Mouse (Mus musculus) olfactory bulb, adult 2 months (tissue): ENCODE results near the gene Sugt1. TPM values are rescaled to one million over a fixed set of nuclear protein-coding genes. Genes with fewer than 3 reads are reported as not detected.

Experiments used
- H3K27ac ChIP-seq: fragments of 200-500 bp; 2 replicates; pipeline ENCODE4 v1.5.1; 2012; ENCODE audit warnings: low read depth, low read length; ENCODE audit not compliant: insufficient read depth
- H3K4me1 ChIP-seq: fragments of 200-500 bp; 2 replicates; pipeline ENCODE4 v1.6.1; 2012; ENCODE audit warnings: low read length; ENCODE audit not compliant: control insufficient read depth, insufficient read depth
- H3K4me3 ChIP-seq: fragments of 200-500 bp; 2 replicates; pipeline ENCODE4 v1.5.1; 2012; ENCODE audit warnings: mild to moderate bottlenecking, low read depth, low read length, moderate library complexity; ENCODE audit not compliant: insufficient read depth
- CTCF ChIP-seq: fragments of 200-500 bp; IDR thresholded peaks from 2 replicates; pipeline ENCODE4 v1.5.1; 2012; ENCODE audit warnings: low read depth, mild to moderate bottlenecking, low read length, moderate library complexity; ENCODE audit not compliant: insufficient read depth
- POLR2A ChIP-seq: fragments of 200-500 bp; IDR thresholded peaks from 2 replicates; pipeline ENCODE4 v1.6.1; 2012; ENCODE audit warnings: mild to moderate bottlenecking, low read depth, low read length, moderate library complexity; ENCODE audit not compliant: insufficient read depth
- WGBS: fragments of 180-500 bp; shearing (Covaris S2); methylation state at CpG from one replicate; pipeline ENCODE4 v1.1.7; 2018; 5-methylcytosine and 5-hydroxymethylcytosine counted together
- polyA plus RNA-seq: library from polyadenylated mRNA; stranded (reverse); fragments of >200 nt; gene quantifications from 2 replicates; pipeline ENCODE4 v1.2.4, GENCODE M21; 2012; ENCODE audit warnings: low replicate concordance; ENCODE audit not compliant: missing spikeins, insufficient read depth, insufficient read length

Gene Sugt1
- polyA plus RNA-seq, 1 experiment, result not detected

- TF ChIP-seq CTCF (no peak), POLR2A (no peak)
- Histone ChIP-seq H3K4me1 (peaks cover 9% of the 10 kb centered on the region), H3K4me3 (no peak overlapping the region), H3K27ac (no peak overlapping the region)
- WGBS, result 56% methylated on average over 5 of the region's 5 CpGs
These were observed 73.0 kb downstream of the Sugt1 start for GRCm38 (mm10) chr14:79660467-79660866.

GRCm38 (mm10) chr14:79661005-79661917 is 73.8 kb downstream of the Sugt1 start:
- WGBS, result 34% methylated on average over 33 of the region's 33 CpGs
- Histone ChIP-seq H3K27ac (no peak overlapping the region), H3K4me3 (no peak overlapping the region), H3K4me1 (peaks cover 9% of the 10 kb centered on the region)
- TF ChIP-seq POLR2A (no peak), CTCF (peak; percentile 46; the same call in 1 of the 2 replicates)

- peaks cover 9% of the 10 kb centered on the region for H3K4me1 ChIP-seq
- H3K4me3 ChIP-seq, result no peak within 1 kb of the TSS
- no peak within 1 kb of the TSS for H3K27ac ChIP-seq
- WGBS, result 89% methylated on average over 4 of the region's 4 CpGs
- TF ChIP-seq CTCF, result no peak
- TF ChIP-seq POLR2A, result no peak
These were observed 74.5 kb downstream of the Sugt1 start, which contains the start of gene Cnmd for GRCm38 (mm10) chr14:79662001-79662400. Gene Cnmd, minus strand, starts transcription at chr14:79662170.

- WGBS, result 96% methylated on average over 3 of the region's 3 CpGs
- H3K4me3 ChIP-seq, result no peak overlapping the region
- H3K27ac ChIP-seq, result no peak overlapping the region
- TF ChIP-seq POLR2A (no peak), CTCF (no peak)
- H3K4me1 ChIP-seq, result no peaks in the 10 kb centered on the region
These were observed 83.5 kb downstream of the Sugt1 start for GRCm38 (mm10) chr14:79671008-79671407.

GRCm38 (mm10) chr14:79672567-79672966 is 85.1 kb downstream of the Sugt1 start:
- WGBS, result 98% methylated on average over 5 of the region's 5 CpGs
- Histone ChIP-seq H3K27ac (no peak overlapping the region), H3K4me1 (peaks cover 9% of the 10 kb centered on the region), H3K4me3 (no peak overlapping the region)
- no peak for TF ChIP-seq POLR2A

GRCm38 (mm10) chr14:79673083-79674013 is 85.9 kb downstream of the Sugt1 start:
- TF ChIP-seq CTCF (no peak), POLR2A (no peak)
- 76% methylated on average over 17 of the region's 17 CpGs for WGBS
- H3K4me3 ChIP-seq, result no peak overlapping the region
- peaks cover 9% of the 10 kb centered on the region for H3K4me1 ChIP-seq
- no peak overlapping the region for H3K27ac ChIP-seq

GRCm38 (mm10) chr14:79677108-79677753 is 89.7 kb downstream of the Sugt1 start:
- Histone ChIP-seq H3K4me3 (no peak overlapping the region), H3K4me1 (peaks cover 9% of the 10 kb centered on the region), H3K27ac (peak overlapping the region; percentile 58; the same call in 1 of the 2 replicates)
- WGBS, result 44% methylated on average over 15 of the region's 15 CpGs
- no peak for TF ChIP-seq CTCF
- TF ChIP-seq POLR2A, result no peak

- H3K4me1 ChIP-seq, result peaks cover 9% of the 10 kb centered on the region
- H3K27ac ChIP-seq, result no peak overlapping the region
- H3K4me3 ChIP-seq, result no peak overlapping the region
- TF ChIP-seq POLR2A, result no peak
- TF ChIP-seq CTCF, result no peak
- WGBS, result 64% methylated on average over 14 of the region's 14 CpGs
These were observed 90.6 kb downstream of the Sugt1 start for GRCm38 (mm10) chr14:79677891-79678687.
